Mouse (Mus musculus) bone marrow macrophage, adult 2 months (primary cell): ENCODE data around the gene Card11.

Source experiments
- CTCF ChIP-seq: IDR thresholded peaks from 2 replicates; pipeline ENCODE4 v1.5.1; 2012; ENCODE audit warnings: low read depth, mild to moderate bottlenecking, low read length, moderate library complexity
- POLR2A ChIP-seq: IDR thresholded peaks from 2 replicates; pipeline ENCODE4 v1.6.1; 2012; ENCODE audit warnings: mild to moderate bottlenecking, low read depth, low read length, borderline replicate concordance

- TF ChIP-seq CTCF (no peak), POLR2A (no peak)
These were observed 172.5 kb downstream of the Card11 start for GRCm38 (mm10) chr5:140827896-140828295.
